Mouse (Mus musculus): ENCODE results near the gene Bst1. TPM values are rescaled to one million over a fixed set of nuclear protein-coding genes. Genes with fewer than 3 reads are reported as not detected.

Bst1 gene
- polyA plus RNA-seq, 1 experiment from 2014 or later = not detected

DNA sequence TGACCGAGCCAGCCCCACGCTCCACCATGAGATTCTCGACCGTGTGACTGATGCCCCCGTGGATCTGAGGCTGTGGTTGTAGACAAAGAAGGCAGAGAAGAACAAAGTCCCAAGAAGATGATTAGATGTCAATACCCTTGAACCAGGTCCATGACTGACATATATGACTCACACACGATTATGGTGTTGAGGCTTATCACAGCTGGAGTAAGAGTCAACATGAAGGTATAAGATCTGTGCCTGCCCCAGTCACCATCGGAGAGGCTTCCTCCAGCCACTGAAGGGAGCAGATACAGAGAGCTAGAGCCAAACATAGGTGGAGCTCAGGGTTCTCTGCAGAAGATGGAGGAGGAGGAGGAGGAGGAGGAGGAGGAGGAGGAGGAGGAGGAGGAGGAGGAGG, 12.3 kb upstream of the Bst1 start:
- DNase-seq (ENCODE audit: low spot score) (no peak), ATAC-seq (no peak)
- no peak overlapping the region for H3K27ac ChIP-seq (ENCODE audit: low read depth, low read length)
- H3K4me3 ChIP-seq (ENCODE audit: low read depth, low read length) = no peak overlapping the region
- H3K4me2 ChIP-seq (ENCODE audit: low read length) = no peak overlapping the region
- no peaks in the 10 kb centered on the region for H3K9me3 ChIP-seq (replicated peaks; ENCODE audit: control insufficient read depth, low read length)
- no peaks in the 10 kb centered on the region for H3K36me3 ChIP-seq (ENCODE audit: control insufficient read depth, insufficient read depth, low read length)
- peaks cover 3% of the 10 kb centered on the region; the same call in 1 of the 2 replicates for H3K4me1 ChIP-seq (ENCODE audit: control insufficient read depth, insufficient read depth, low read length)
- WGBS = 91% methylated on average over 7 of the region's 7 CpGs
- no peak overlapping the region for H3K9ac ChIP-seq (ENCODE audit: low read length)
- no peaks in the 10 kb centered on the region for H3K27me3 ChIP-seq (replicated peaks; ENCODE audit: control insufficient read depth, insufficient read depth, low read length)

DNA sequence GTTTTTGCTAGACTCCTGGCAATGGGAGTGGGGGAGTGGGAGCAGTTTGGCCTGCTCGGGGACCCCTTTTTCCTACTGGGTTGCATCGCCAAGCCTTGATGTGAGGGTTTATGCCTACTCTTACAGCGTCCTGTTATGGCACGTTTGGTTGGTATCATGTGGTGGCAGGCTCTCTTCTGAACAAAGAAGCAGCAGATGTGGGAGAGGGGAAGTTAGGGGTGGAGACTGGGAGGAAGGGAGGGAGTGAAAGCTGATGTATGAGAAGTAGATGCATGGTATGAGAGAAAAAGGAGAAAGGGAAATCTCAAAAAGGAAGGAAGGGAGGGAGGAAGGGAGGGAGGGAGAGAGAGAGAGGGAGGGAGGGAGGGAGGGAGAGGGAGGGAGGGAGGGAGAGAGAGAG, 11.8 kb upstream of the Bst1 start:
- H3K36me3 ChIP-seq (ENCODE audit: control insufficient read depth, insufficient read depth, low read length) = no peaks in the 10 kb centered on the region
- H3K27ac ChIP-seq (ENCODE audit: low read depth, low read length) = no peak overlapping the region
- WGBS = 79% methylated on average over 4 of the region's 4 CpGs
- peaks cover 3% of the 10 kb centered on the region; the same call in 1 of the 2 replicates for H3K4me1 ChIP-seq (ENCODE audit: control insufficient read depth, insufficient read depth, low read length)
- no peaks in the 10 kb centered on the region for H3K27me3 ChIP-seq (replicated peaks; ENCODE audit: control insufficient read depth, insufficient read depth, low read length)
- no peak for DNase-seq (ENCODE audit: low spot score)
- H3K9me3 ChIP-seq (replicated peaks; ENCODE audit: control insufficient read depth, low read length) = no peaks in the 10 kb centered on the region
- H3K4me2 ChIP-seq (ENCODE audit: low read length) = no peak overlapping the region
- no peak overlapping the region for H3K9ac ChIP-seq (ENCODE audit: low read length)
- no peak for ATAC-seq
- no peak overlapping the region for H3K4me3 ChIP-seq (ENCODE audit: low read depth, low read length)

DNA sequence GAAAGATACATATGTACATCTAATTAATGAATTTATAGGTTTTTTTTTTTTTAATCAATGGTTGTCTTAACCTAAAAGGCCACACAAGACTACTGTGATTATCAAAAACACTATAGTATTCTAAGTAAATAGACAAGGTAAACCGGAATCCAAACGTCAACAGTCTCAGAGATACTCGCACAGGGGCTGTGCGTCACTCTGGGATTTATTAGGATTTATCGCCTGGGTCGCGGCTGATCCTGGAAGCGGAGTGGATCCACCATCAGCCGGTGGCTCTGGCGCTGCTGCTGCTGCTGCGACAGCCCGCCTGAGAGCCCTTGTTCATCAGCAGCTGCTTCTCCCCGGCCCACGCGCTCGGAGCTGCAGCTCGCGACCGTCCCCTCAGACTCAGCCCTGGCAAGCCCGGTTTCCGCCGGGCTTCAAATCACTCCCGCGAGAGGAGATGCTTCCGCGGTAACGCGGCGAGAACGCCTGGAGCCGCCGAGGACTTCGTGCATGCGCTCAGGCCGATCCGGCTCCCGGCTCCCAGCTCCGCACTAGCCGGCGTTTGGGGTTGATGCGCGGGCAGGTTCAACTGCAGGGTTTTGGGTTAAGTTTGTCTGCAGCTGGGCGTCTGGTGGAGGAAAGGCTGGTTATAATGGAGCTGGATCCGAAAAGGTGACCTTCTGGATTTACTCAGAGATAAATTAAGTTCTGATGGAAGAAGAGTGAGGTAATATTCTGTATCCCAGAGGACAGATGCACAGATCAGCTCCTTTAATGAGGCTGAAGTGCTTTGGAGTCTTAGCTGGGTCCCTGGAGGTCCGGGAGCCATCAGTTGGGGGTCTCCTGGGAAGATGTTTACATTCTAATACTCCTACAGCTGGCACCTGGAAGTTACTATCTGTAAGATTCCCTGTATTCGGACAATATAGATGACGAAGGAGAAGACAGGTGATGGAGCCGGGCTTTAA, 10.7 kb upstream of the Bst1 start:
- Histone ChIP-seq H3K4me1 (ENCODE audit: control insufficient read depth, insufficient read depth, low read length) (peaks cover 3% of the 10 kb centered on the region; the same call in 1 of the 2 replicates), H3K36me3 (ENCODE audit: control insufficient read depth, insufficient read depth, low read length) (no peaks in the 10 kb centered on the region), H3K4me3 (ENCODE audit: low read depth, low read length) (peak overlapping the region; percentile 46), H3K27ac (ENCODE audit: low read depth, low read length) (peak overlapping the region; percentile 75), H3K27me3 (replicated peaks; ENCODE audit: control insufficient read depth, insufficient read depth, low read length) (no peaks in the 10 kb centered on the region), H3K9me3 (replicated peaks; ENCODE audit: control insufficient read depth, low read length) (no peaks in the 10 kb centered on the region), H3K9ac (ENCODE audit: low read length) (peak overlapping the region; percentile 80), H3K4me2 (ENCODE audit: low read length) (peak overlapping the region; percentile 68)
- ATAC-seq = peak; percentile 99
- peak; percentile 94 for DNase-seq (ENCODE audit: low spot score)
- 4% methylated on average over 48 of the region's 48 CpGs for WGBS

DNA sequence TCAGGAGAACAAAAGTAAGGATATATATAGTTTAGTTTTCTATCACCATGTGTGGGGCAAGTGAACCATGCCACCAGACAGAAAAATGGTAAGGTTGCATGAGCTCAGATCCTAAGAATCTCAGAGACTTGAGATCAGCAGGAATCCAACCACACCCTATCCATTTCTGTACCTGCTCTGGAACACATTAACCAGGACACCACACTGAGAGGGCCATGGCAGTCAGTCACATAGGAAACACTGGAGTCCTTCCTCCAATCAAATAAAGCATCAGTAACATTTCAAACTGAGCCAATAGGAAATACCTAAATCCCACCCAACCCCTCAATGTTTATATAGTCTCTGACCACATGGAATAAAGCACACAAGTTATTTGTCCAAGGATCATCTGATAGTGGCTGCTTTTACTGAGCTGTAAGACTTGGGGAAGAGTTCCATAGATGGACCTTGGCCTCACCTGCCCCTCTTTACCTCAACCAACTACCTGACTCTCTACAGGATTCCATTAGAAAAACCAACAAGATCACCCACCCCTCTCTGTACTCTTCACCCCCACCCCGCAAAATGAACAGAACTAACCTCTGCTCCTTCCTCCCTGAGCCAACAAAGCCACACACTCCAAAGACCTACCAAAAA, 8.1 kb upstream of the Bst1 start:
- H3K4me3 ChIP-seq (ENCODE audit: low read depth, low read length) = no peak overlapping the region
- 86% methylated on average over 1 of the region's 1 CpGs for WGBS
- no peak for DNase-seq (ENCODE audit: low spot score)

DNA sequence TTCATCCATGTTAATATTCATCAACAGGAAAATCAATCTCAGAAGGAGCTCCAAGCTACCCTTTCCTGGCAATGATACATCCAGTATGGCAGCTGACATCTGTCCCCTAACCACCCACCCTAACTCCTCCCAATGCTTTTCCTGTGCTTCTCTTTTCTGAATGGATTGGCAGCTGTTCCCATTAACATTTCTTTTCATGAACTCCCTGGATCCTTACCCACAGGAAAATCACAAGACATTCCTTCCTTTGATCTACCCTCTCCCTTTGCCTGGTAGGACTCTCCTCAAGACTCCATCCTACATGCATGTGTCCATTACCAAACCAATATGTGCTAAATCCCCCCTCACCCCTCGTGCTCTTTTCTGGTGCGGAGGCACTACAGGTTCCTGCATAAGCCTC, 4.1 kb upstream of the Bst1 start:
- no peak overlapping the region for H3K27ac ChIP-seq (ENCODE audit: low read depth, low read length)
- ATAC-seq (no peak), DNase-seq (ENCODE audit: low spot score) (no peak)
- no peak overlapping the region for H3K4me3 ChIP-seq (ENCODE audit: low read depth, low read length)
- H3K36me3 ChIP-seq (ENCODE audit: control insufficient read depth, insufficient read depth, low read length) = no peaks in the 10 kb centered on the region
- H3K4me1 ChIP-seq (ENCODE audit: control insufficient read depth, insufficient read depth, low read length) = no peaks in the 10 kb centered on the region
- no peak overlapping the region for H3K4me2 ChIP-seq (ENCODE audit: low read length)
- no peaks in the 10 kb centered on the region for H3K9me3 ChIP-seq (replicated peaks; ENCODE audit: control insufficient read depth, low read length)
- no peak overlapping the region for H3K9ac ChIP-seq (ENCODE audit: low read length)
- no peaks in the 10 kb centered on the region for H3K27me3 ChIP-seq (replicated peaks; ENCODE audit: control insufficient read depth, insufficient read depth, low read length)
- 88% methylated on average over 2 of the region's 2 CpGs for WGBS

More for the DNA sequence above, 8.1 kb upstream of the Bst1 start:
- Histone ChIP-seq H3K27ac (ENCODE audit: low read depth, low read length) (no peak overlapping the region), H3K9me3 (replicated peaks; ENCODE audit: control insufficient read depth, low read length) (no peaks in the 10 kb centered on the region), H3K4me1 (ENCODE audit: control insufficient read depth, insufficient read depth, low read length) (peaks cover 3% of the 10 kb centered on the region; the same call in 1 of the 2 replicates), H3K4me2 (ENCODE audit: low read length) (no peak overlapping the region), H3K27me3 (replicated peaks; ENCODE audit: control insufficient read depth, insufficient read depth, low read length) (no peaks in the 10 kb centered on the region), H3K9ac (ENCODE audit: low read length) (no peak overlapping the region), H3K36me3 (ENCODE audit: control insufficient read depth, insufficient read depth, low read length) (no peaks in the 10 kb centered on the region)
- ATAC-seq = no peak

DNA sequence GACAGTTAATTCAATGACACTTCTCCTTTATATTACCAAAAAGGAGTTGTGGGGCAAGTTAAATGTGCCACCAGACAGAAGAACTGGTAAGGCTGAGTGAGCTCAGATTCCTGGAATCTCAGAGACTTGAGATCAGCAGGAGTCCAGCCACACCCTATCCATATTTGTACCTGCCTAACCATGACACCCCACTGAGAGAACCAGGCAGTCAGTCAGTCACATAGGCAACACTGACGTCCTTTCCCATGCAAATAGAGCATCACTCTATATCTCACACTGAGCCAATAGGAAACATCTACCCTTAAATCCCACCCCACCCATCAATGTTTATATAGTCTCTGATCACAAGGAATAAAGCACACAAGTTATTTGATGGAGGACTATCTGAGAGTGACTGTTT, 2.9 kb upstream of the Bst1 start:
- no peak for ATAC-seq

DNA sequence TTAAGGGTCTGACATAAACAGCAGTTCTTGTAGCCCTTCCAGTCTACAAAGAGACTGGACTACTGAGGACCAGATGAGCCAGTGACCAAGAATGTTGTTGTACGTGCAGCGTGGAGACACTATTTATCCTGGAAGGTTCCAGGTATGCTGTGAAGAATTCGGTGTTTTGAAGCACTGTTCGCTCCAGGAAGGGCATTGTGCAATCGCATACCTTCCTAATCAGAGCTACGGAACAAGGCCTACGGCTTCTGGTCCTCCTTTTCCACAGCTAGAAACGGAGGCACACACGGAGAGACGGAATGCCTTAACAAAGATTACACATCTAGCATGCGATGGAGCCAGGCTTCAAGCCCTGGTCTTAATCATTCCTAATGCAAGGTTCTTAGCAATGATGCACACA, 2.1 kb downstream of the Bst1 start:
- Histone ChIP-seq H3K4me3 (ENCODE audit: low read depth, low read length) (no peak overlapping the region), H3K36me3 (ENCODE audit: control insufficient read depth, insufficient read depth, low read length) (no peaks in the 10 kb centered on the region), H3K27me3 (replicated peaks; ENCODE audit: control insufficient read depth, insufficient read depth, low read length) (no peaks in the 10 kb centered on the region), H3K4me1 (ENCODE audit: control insufficient read depth, insufficient read depth, low read length) (no peaks in the 10 kb centered on the region), H3K9me3 (replicated peaks; ENCODE audit: control insufficient read depth, low read length) (no peaks in the 10 kb centered on the region), H3K27ac (ENCODE audit: low read depth, low read length) (no peak overlapping the region), H3K4me2 (ENCODE audit: low read length) (no peak overlapping the region), H3K9ac (ENCODE audit: low read length) (no peak overlapping the region)
- DNase-seq (ENCODE audit: low spot score) = no peak
- WGBS = 93% methylated on average over 11 of the region's 11 CpGs
- ATAC-seq = no peak

More for the DNA sequence above, 2.9 kb upstream of the Bst1 start:
- Histone ChIP-seq H3K27ac (ENCODE audit: low read depth, low read length) (no peak overlapping the region), H3K9ac (ENCODE audit: low read length) (no peak overlapping the region), H3K4me1 (ENCODE audit: control insufficient read depth, insufficient read depth, low read length) (no peaks in the 10 kb centered on the region), H3K27me3 (replicated peaks; ENCODE audit: control insufficient read depth, insufficient read depth, low read length) (no peaks in the 10 kb centered on the region), H3K9me3 (replicated peaks; ENCODE audit: control insufficient read depth, low read length) (no peaks in the 10 kb centered on the region), H3K36me3 (ENCODE audit: control insufficient read depth, insufficient read depth, low read length) (no peaks in the 10 kb centered on the region), H3K4me2 (ENCODE audit: low read length) (no peak overlapping the region), H3K4me3 (ENCODE audit: low read depth, low read length) (no peak overlapping the region)
- DNase-seq (ENCODE audit: low spot score) = no peak
- 36% methylated on average over 1 of the region's 1 CpGs for WGBS

DNA sequence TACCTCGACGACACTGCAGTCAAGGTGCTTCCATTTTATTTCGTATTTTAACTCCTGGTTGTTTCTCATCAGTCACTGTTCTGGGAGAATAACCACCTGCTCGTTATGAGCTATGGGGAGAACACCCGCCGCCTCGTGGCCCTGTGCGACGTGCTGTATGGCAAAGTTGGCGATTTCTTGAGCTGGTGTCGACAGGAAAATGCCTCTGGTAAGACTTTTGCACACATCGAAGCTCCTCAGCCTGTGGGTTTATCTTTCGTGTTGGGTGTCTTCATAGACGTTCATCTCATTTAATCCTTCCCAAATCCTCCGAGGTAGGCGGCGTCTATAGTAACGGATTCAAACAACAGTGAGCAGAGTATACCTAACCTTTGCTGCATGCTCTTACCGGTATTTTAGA, 2.9 kb downstream of the Bst1 start, which contains the start of gene Fbxl5:
Gene Fbxl5, minus strand, starts transcription at position 101 of the 400 bp plus-strand sequence.
- Histone ChIP-seq H3K27me3 (replicated peaks; ENCODE audit: control insufficient read depth, insufficient read depth, low read length) (no peaks in the 10 kb centered on the region), H3K9ac (ENCODE audit: low read length) (no peak within 1 kb of the TSS), H3K4me2 (ENCODE audit: low read length) (no peak within 1 kb of the TSS), H3K9me3 (replicated peaks; ENCODE audit: control insufficient read depth, low read length) (no peaks in the 10 kb centered on the region), H3K4me1 (ENCODE audit: control insufficient read depth, insufficient read depth, low read length) (no peaks in the 10 kb centered on the region), H3K27ac (ENCODE audit: low read depth, low read length) (no peak within 1 kb of the TSS), H3K36me3 (ENCODE audit: control insufficient read depth, insufficient read depth, low read length) (no peaks in the 10 kb centered on the region), H3K4me3 (ENCODE audit: low read depth, low read length) (no peak within 1 kb of the TSS)
- ATAC-seq (no peak), DNase-seq (ENCODE audit: low spot score) (no peak)
- 81% methylated on average over 19 of the region's 19 CpGs for WGBS

DNA sequence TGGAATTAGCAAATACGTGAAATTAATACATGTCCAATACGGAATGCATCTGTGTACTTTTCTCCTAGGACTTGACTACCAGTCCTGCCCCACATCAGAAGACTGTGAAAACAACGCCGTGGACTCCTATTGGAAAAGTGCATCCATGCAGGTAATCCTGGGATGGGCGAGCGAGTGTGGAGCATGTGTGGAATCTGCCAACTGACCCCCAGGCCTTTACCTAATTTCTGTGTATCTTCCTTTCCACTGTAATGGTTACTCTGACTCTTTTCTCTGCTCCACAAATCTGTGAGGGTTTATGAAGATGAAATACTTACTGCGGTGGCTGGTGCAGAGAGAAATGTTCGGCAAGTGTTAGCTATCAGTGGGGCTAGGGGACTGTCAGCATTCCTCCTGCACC, 3.5 kb downstream of the Bst1 start:
- Histone ChIP-seq H3K27ac (ENCODE audit: low read depth, low read length) (no peak overlapping the region), H3K4me3 (ENCODE audit: low read depth, low read length) (no peak overlapping the region), H3K36me3 (ENCODE audit: control insufficient read depth, insufficient read depth, low read length) (no peaks in the 10 kb centered on the region), H3K4me1 (ENCODE audit: control insufficient read depth, insufficient read depth, low read length) (no peaks in the 10 kb centered on the region), H3K27me3 (replicated peaks; ENCODE audit: control insufficient read depth, insufficient read depth, low read length) (no peaks in the 10 kb centered on the region), H3K4me2 (ENCODE audit: low read length) (no peak overlapping the region), H3K9ac (ENCODE audit: low read length) (no peak overlapping the region), H3K9me3 (replicated peaks; ENCODE audit: control insufficient read depth, low read length) (no peaks in the 10 kb centered on the region)
- DNase-seq (ENCODE audit: low spot score) = no peak
- WGBS = 81% methylated on average over 8 of the region's 8 CpGs
- ATAC-seq = no peak
